Mouse (Mus musculus) C3H10T1/2 (cell line): ENCODE measurements around the gene Mapre1. TPM values are rescaled to one million over a fixed set of nuclear protein-coding genes. Genes with fewer than 3 reads are reported as not detected.

Experiments
- polyA plus RNA-seq, 2 experiments: library from polyadenylated mRNA; unstranded; fragments of >200 nt; fragmentation: generic; extraction: Trizol; gene quantifications; one replicate each; pipeline ENCODE4 v1.2.1; 2012; ENCODE audit warnings: missing spikeins in 2 of 2

The Mapre1 gene
- polyA plus RNA-seq: 10 to 100 TPM in 1 of 2 experiments, 1 to 10 TPM in 1; 6.1 to 26.6 TPM

GRCm38 (mm10) chr2:153740500-153741436, at the start of gene Mapre1:
Mapre1 (plus strand) TSS chr2:153741274.

GRCm38 (mm10) chr2:153696352-153696751, 44.7 kb upstream of the Mapre1 start, which contains the start of gene Dnmt3c:
Dnmt3c (plus strand) TSS chr2:153696652.

GRCm38 (mm10) chr2:153779394-153779981, 38.4 kb downstream of the Mapre1 start, which contains the start of gene Efcab8:
Efcab8 (plus strand) TSS chr2:153779931.

Other genes with a start within 250 kb of the Mapre1 start
- gene 4930404H24Rik, start 248.5 kb upstream of the Mapre1 start, polyA plus RNA-seq: not detected
- gene Nol4l, start 211.3 kb upstream of the Mapre1 start, polyA plus RNA-seq: 1 to 10 TPM in 1 of 2 experiments, under 1 TPM in 1; 0.08 to 1.4 TPM
- 10 to 100 TPM; 28.5 to 30.3 TPM for gene Commd7, start 108.5 kb upstream of the Mapre1 start, polyA plus RNA-seq
- 1 to 10 TPM in 1 of 2 experiments, under 1 TPM in 1; 0.20 to 1.0 TPM for gene Dnmt3b, start 91.8 kb upstream of the Mapre1 start, polyA plus RNA-seq
- gene Dnmt3c, start 44.6 kb upstream of the Mapre1 start, polyA plus RNA-seq: not detected
- gene Efcab8, start 38.7 kb downstream of the Mapre1 start, polyA plus RNA-seq: under 1 TPM in 1 of 2 experiments, not detected in 1; 0.24 TPM
- not detected for gene Sun5, start 129.8 kb downstream of the Mapre1 start, polyA plus RNA-seq
- not detected for gene Bpifb2, start 133.8 kb downstream of the Mapre1 start, polyA plus RNA-seq
- not detected for gene Bpifb6, start 159.1 kb downstream of the Mapre1 start, polyA plus RNA-seq
- under 1 TPM in 1 of 2 experiments, not detected in 1; 0.19 TPM for gene Bpifb3, start 177.0 kb downstream of the Mapre1 start, polyA plus RNA-seq
- under 1 TPM; 0.06 to 0.26 TPM for gene Bpifb4, start 196.9 kb downstream of the Mapre1 start, polyA plus RNA-seq
- gene Bpifa6, start 233.7 kb downstream of the Mapre1 start, polyA plus RNA-seq: not detected